Mouse (Mus musculus) lung, postnatal 0 days (tissue): Measurements from ENCODE around the gene Siglec1. TPM values are rescaled to one million over a fixed set of nuclear protein-coding genes. Genes with fewer than 3 reads are reported as not detected.
A peak's percentile ranks its signal among the peaks of the same experiment; 100 is the strongest.

ENCODE experiments used
- ATAC-seq: fragments of 200-750 bp; cut with Nextera tagmentation; 2 replicates; pipeline ENCODE4 v1.8.0; 2017; ENCODE audit warnings: moderate library complexity
- DNase-seq: peaks from one replicate; pipeline ENCODE4 v3.0.0-alpha.2; 2016; ENCODE audit warnings: low spot score
- H3K27ac ChIP-seq: fragments of 300-500 bp; sonication (generic); 2 replicates; pipeline ENCODE4 v1.5.1; 2014; ENCODE audit warnings: antibody characterized with exemption, mild to moderate bottlenecking, low read length, mixed read lengths
- H3K27me3 ChIP-seq: fragments of 300-500 bp; sonication (generic); replicated peaks from 2 replicates; pipeline ENCODE4 v1.6.1; 2014; ENCODE audit warnings: low read length, mixed read lengths; ENCODE audit not compliant: insufficient read depth
- H3K36me3 ChIP-seq: fragments of 300-500 bp; sonication (generic); 2 replicates; pipeline ENCODE4 v1.6.1; 2014; ENCODE audit warnings: low read length, mixed read lengths; ENCODE audit not compliant: insufficient read depth
- H3K4me1 ChIP-seq: fragments of 300-500 bp; sonication (generic); 2 replicates; pipeline ENCODE4 v1.6.1; 2014; ENCODE audit warnings: antibody characterized with exemption, low read depth, low read length, mixed read lengths; ENCODE audit not compliant: insufficient read depth
- H3K4me2 ChIP-seq: fragments of 300-500 bp; sonication (generic); replicated peaks from 2 replicates; pipeline ENCODE4 v1.6.1; 2014; ENCODE audit warnings: low read depth, mild to moderate bottlenecking, low read length, moderate library complexity, mixed read lengths
- H3K4me3 ChIP-seq: fragments of 300-500 bp; sonication (generic); 2 replicates; pipeline ENCODE4 v1.5.1; 2014; ENCODE audit warnings: low read depth, low read length
- H3K9ac ChIP-seq: fragments of 300-500 bp; sonication (generic); replicated peaks from 2 replicates; pipeline ENCODE4 v1.6.1; 2014; ENCODE audit warnings: low read depth, mild to moderate bottlenecking
- H3K9me3 ChIP-seq: fragments of 300-500 bp; sonication (generic); 2 replicates; pipeline ENCODE4 v1.6.1; 2016; ENCODE audit warnings: low read length, mixed read lengths
- CTCF ChIP-seq: IDR thresholded peaks from 2 replicates; pipeline ENCODE4 v1.5.1; 2016; ENCODE audit warnings: antibody characterized with exemption, mild to moderate bottlenecking
- EP300 ChIP-seq: IDR thresholded peaks from 2 replicates; pipeline ENCODE4 v1.6.1; 2016; ENCODE audit warnings: antibody characterized with exemption, mild to moderate bottlenecking, control low read depth
- WGBS: fragments of 180-500 bp; shearing (Covaris S2); extraction: QIAGEN DNeasy Blood & Tissue Kit; methylation state at CpG from one replicate; pipeline ENCODE4 v1.1.7; 2014; 5-methylcytosine and 5-hydroxymethylcytosine counted together
- polyA plus RNA-seq: library from polyadenylated mRNA; unstranded; fragments of >200 nt; fragmentation: Nextera tagmentation; extraction: Ambion mirVana; gene quantifications from 2 replicates; pipeline ENCODE4 v1.2.1, GENCODE M21; 2015

Siglec1 gene
- polyA plus RNA-seq, 1 experiment from 2014 or later, result 1.1 TPM

GRCm38 (mm10) chr2:131052043-131052442 lies 34.5 kb downstream of the Siglec1 start:
- peaks cover 34% of the 10 kb centered on the region for H3K27me3 ChIP-seq
- H3K9me3 ChIP-seq, result no peaks in the 10 kb centered on the region
- TF ChIP-seq CTCF, result no peak
- no peak for TF ChIP-seq EP300
- H3K4me3 ChIP-seq, result no peak overlapping the region
- ATAC-seq (no peak), DNase-seq (no peak)
- no peak overlapping the region for H3K9ac ChIP-seq
- H3K4me1 ChIP-seq, result peaks cover 8% of the 10 kb centered on the region; the same call in 1 of the 2 replicates
- H3K4me2 ChIP-seq, result no peak overlapping the region
- H3K36me3 ChIP-seq, result no peaks in the 10 kb centered on the region
- H3K27ac ChIP-seq, result no peak overlapping the region
- 74% methylated on average over 5 of the region's 5 CpGs for WGBS

GRCm38 (mm10) chr2:131046025-131046424 lies 40.5 kb downstream of the Siglec1 start:
- 57% methylated on average over 2 of the region's 2 CpGs for WGBS
- Histone ChIP-seq H3K36me3 (no peaks in the 10 kb centered on the region), H3K27ac (no peak overlapping the region), H3K9ac (no peak overlapping the region), H3K4me2 (no peak overlapping the region), H3K4me1 (peaks cover 14% of the 10 kb centered on the region; the same call in 1 of the 2 replicates), H3K9me3 (no peaks in the 10 kb centered on the region), H3K4me3 (no peak overlapping the region), H3K27me3 (peaks cover 16% of the 10 kb centered on the region)
- no peak for TF ChIP-seq EP300
- no peak for TF ChIP-seq CTCF
- ATAC-seq (no peak), DNase-seq (no peak)

GRCm38 (mm10) chr2:131044989-131045720 lies 41.4 kb downstream of the Siglec1 start:
- ATAC-seq, result peak; percentile 67
- no peak overlapping the region for H3K27ac ChIP-seq

GRCm38 (mm10) chr2:131044354-131044852 lies 42.2 kb downstream of the Siglec1 start:
- Histone ChIP-seq H3K27me3 (peaks cover 30% of the 10 kb centered on the region), H3K4me1 (peaks cover 14% of the 10 kb centered on the region; the same call in 1 of the 2 replicates), H3K36me3 (no peaks in the 10 kb centered on the region), H3K27ac (no peak overlapping the region), H3K9ac (no peak overlapping the region), H3K4me2 (no peak overlapping the region), H3K4me3 (no peak overlapping the region), H3K9me3 (no peaks in the 10 kb centered on the region)
- TF ChIP-seq EP300 (no peak), CTCF (peak; percentile 49)
- 10% methylated on average over 7 of the region's 7 CpGs for WGBS
- peak; percentile 42 for DNase-seq
- peak; percentile 56 for ATAC-seq

More at GRCm38 (mm10) chr2:131044989-131045720, 41.4 kb downstream of the Siglec1 start:
- H3K4me3 ChIP-seq, result no peak overlapping the region
- H3K36me3 ChIP-seq, result no peaks in the 10 kb centered on the region
- no peak overlapping the region for H3K4me2 ChIP-seq
- TF ChIP-seq EP300, result no peak
- no peak for TF ChIP-seq CTCF
- H3K9me3 ChIP-seq, result no peaks in the 10 kb centered on the region
- WGBS, result 36% methylated on average over 9 of the region's 9 CpGs
- no peak overlapping the region for H3K9ac ChIP-seq
- H3K4me1 ChIP-seq, result peaks cover 14% of the 10 kb centered on the region; the same call in 1 of the 2 replicates
- DNase-seq, result peak; percentile 62
- peaks cover 25% of the 10 kb centered on the region for H3K27me3 ChIP-seq

GRCm38 (mm10) chr2:131042988-131043387 lies 43.6 kb downstream of the Siglec1 start, which contains the start of gene Gfra4:
Gfra4 (minus strand) TSS chr2:131043088.
- WGBS, result 67% methylated on average over 2 of the region's 2 CpGs
- no peak within 1 kb of the TSS for H3K4me2 ChIP-seq

More at GRCm38 (mm10) chr2:131042988-131043387, 43.6 kb downstream of the Siglec1 start, which contains the start of gene Gfra4:
- no peak within 1 kb of the TSS for H3K27ac ChIP-seq
- no peak within 1 kb of the TSS for H3K4me3 ChIP-seq
- no peaks in the 10 kb centered on the region for H3K36me3 ChIP-seq
- no peaks in the 10 kb centered on the region for H3K9me3 ChIP-seq
- TF ChIP-seq CTCF (no peak), EP300 (no peak)
- ATAC-seq (no peak), DNase-seq (no peak)
- H3K9ac ChIP-seq, result no peak within 1 kb of the TSS
- peaks cover 30% of the 10 kb centered on the region for H3K27me3 ChIP-seq
- H3K4me1 ChIP-seq, result peaks cover 14% of the 10 kb centered on the region; the same call in 1 of the 2 replicates
